Mouse (Mus musculus) forebrain, embryonic 13.5 days (tissue): ENCODE measurements around the gene Ptpn22. TPM values are rescaled to one million over a fixed set of nuclear protein-coding genes. Genes with fewer than 3 reads are reported as not detected.

Source experiments
- ATAC-seq: fragments of 200-750 bp; cut with Nextera tagmentation; 2 replicates; pipeline ENCODE4 v1.8.0; 2017
- H3K27ac ChIP-seq: fragments of 300-500 bp; sonication (generic); 2 replicates; pipeline ENCODE4 v1.5.1; 2015; ENCODE audit warnings: inconsistent platforms, mild to moderate bottlenecking, moderate library complexity
- H3K27me3 ChIP-seq: fragments of 300-500 bp; sonication (generic); 2 replicates; pipeline ENCODE4 v1.6.1; 2015; ENCODE audit warnings: mild to moderate bottlenecking, inconsistent platforms
- H3K36me3 ChIP-seq: fragments of 300-500 bp; sonication (generic); 2 replicates; pipeline ENCODE4 v1.6.1; 2015; ENCODE audit warnings: mild to moderate bottlenecking, inconsistent platforms; ENCODE audit not compliant: poor library complexity, severe bottlenecking
- H3K4me1 ChIP-seq: fragments of 300-500 bp; sonication (generic); 2 replicates; pipeline ENCODE4 v1.6.1; 2015; ENCODE audit warnings: inconsistent platforms
- H3K4me2 ChIP-seq: fragments of 300-500 bp; sonication (generic); 2 replicates; pipeline ENCODE4 v1.6.1; 2015; ENCODE audit warnings: inconsistent platforms, mild to moderate bottlenecking, moderate library complexity
- H3K4me3 ChIP-seq: fragments of 300-500 bp; sonication (generic); 2 replicates; pipeline ENCODE4 v1.5.1; 2015; ENCODE audit warnings: mild to moderate bottlenecking, inconsistent platforms
- H3K9ac ChIP-seq: fragments of 300-500 bp; sonication (generic); 2 replicates; pipeline ENCODE4 v1.6.1; 2015; ENCODE audit warnings: mild to moderate bottlenecking, inconsistent platforms
- H3K9me3 ChIP-seq: fragments of 300-500 bp; sonication (generic); replicated peaks from 2 replicates; pipeline ENCODE4 v1.6.1; 2016; ENCODE audit warnings: inconsistent platforms
- WGBS: fragments of 180-500 bp; shearing (Covaris S2); methylation state at CpG from one replicate; pipeline ENCODE4 v1.1.7; 2015; 5-methylcytosine and 5-hydroxymethylcytosine counted together
- polyA plus RNA-seq: library from polyadenylated mRNA; unstranded; fragments of >200 nt; fragmentation: Nextera tagmentation; extraction: Ambion mirVana; gene quantifications from 2 replicates; pipeline ENCODE4 v1.2.1, GENCODE M21; 2015

Gene Ptpn22
- polyA plus RNA-seq, 1 experiment from 2014 or later = 0.14 TPM

- H3K4me1 ChIP-seq = peaks cover 20% of the 10 kb centered on the region
- H3K4me3 ChIP-seq = peak overlapping the region; percentile 99
- H3K9me3 ChIP-seq = no peaks in the 10 kb centered on the region
- H3K9ac ChIP-seq = peak overlapping the region; percentile 62
- H3K27ac ChIP-seq = peak overlapping the region; percentile 91
- 5% methylated on average over 11 of the region's 11 CpGs for WGBS
- peak; percentile 19 for ATAC-seq
- H3K36me3 ChIP-seq = no peaks in the 10 kb centered on the region
- H3K27me3 ChIP-seq = no peaks in the 10 kb centered on the region
- peak overlapping the region; percentile 77 for H3K4me2 ChIP-seq
Measured at GRCm38 (mm10) chr3:103913451-103913961, 53.9 kb downstream of the Ptpn22 start.

- peak within 1 kb of the TSS; percentile 77 for H3K4me2 ChIP-seq
- WGBS = under 1% methylated on average over 45 of the region's 55 CpGs
- H3K27ac ChIP-seq = peak within 1 kb of the TSS; percentile 91
- peak; percentile 100 for ATAC-seq
- H3K9me3 ChIP-seq = no peaks in the 10 kb centered on the region
- peak within 1 kb of the TSS; percentile 99 for H3K4me3 ChIP-seq
- H3K9ac ChIP-seq = peak within 1 kb of the TSS; percentile 95
- peaks cover 20% of the 10 kb centered on the region for H3K4me1 ChIP-seq
- no peaks in the 10 kb centered on the region for H3K36me3 ChIP-seq
- H3K27me3 ChIP-seq = no peaks in the 10 kb centered on the region
Measured at GRCm38 (mm10) chr3:103914010-103914669, 54.5 kb downstream of the Ptpn22 start, which contains the start of gene Rsbn1. Rsbn1 (plus strand) TSS chr3:103914120.

- peaks cover 23% of the 10 kb centered on the region for H3K4me1 ChIP-seq
- H3K9ac ChIP-seq = peak overlapping the region; percentile 95
- peak overlapping the region; percentile 77 for H3K4me2 ChIP-seq
- H3K9me3 ChIP-seq = no peaks in the 10 kb centered on the region
- peak overlapping the region; percentile 91 for H3K27ac ChIP-seq
- under 1% methylated on average over 60 of the region's 60 CpGs for WGBS
- peak overlapping the region; percentile 99 for H3K4me3 ChIP-seq
- peak; percentile 48 for ATAC-seq
- H3K27me3 ChIP-seq = no peaks in the 10 kb centered on the region
- H3K36me3 ChIP-seq = no peaks in the 10 kb centered on the region
Measured at GRCm38 (mm10) chr3:103914732-103915508, 55.3 kb downstream of the Ptpn22 start.

- ATAC-seq = no peak
- 0 out of 2 replicates have a peak overlapping the region, but pooled peaks have one; percentile 91 for H3K27ac ChIP-seq
Measured at GRCm38 (mm10) chr3:103915509-103915896, 55.9 kb downstream of the Ptpn22 start.

GRCm38 (mm10) chr3:103916205-103916838 lies 56.7 kb downstream of the Ptpn22 start:
- 54% methylated on average over 5 of the region's 5 CpGs for WGBS
- Histone ChIP-seq H3K9ac (peak overlapping the region; percentile 55), H3K27me3 (no peaks in the 10 kb centered on the region), H3K4me2 (peak overlapping the region; percentile 77), H3K4me1 (peaks cover 26% of the 10 kb centered on the region), H3K36me3 (no peaks in the 10 kb centered on the region), H3K4me3 (peak overlapping the region; percentile 99), H3K27ac (no peak overlapping the region), H3K9me3 (no peaks in the 10 kb centered on the region)
- no peak for ATAC-seq

More at GRCm38 (mm10) chr3:103915509-103915896, 55.9 kb downstream of the Ptpn22 start:
- peak overlapping the region; percentile 95 for H3K9ac ChIP-seq
- WGBS = 7% methylated on average over 7 of the region's 7 CpGs
- no peaks in the 10 kb centered on the region for H3K27me3 ChIP-seq
- peaks cover 26% of the 10 kb centered on the region for H3K4me1 ChIP-seq
- H3K4me2 ChIP-seq = peak overlapping the region; percentile 77
- H3K9me3 ChIP-seq = no peaks in the 10 kb centered on the region
- peak overlapping the region; percentile 99 for H3K4me3 ChIP-seq
- H3K36me3 ChIP-seq = no peaks in the 10 kb centered on the region

- H3K9ac ChIP-seq = peak overlapping the region; percentile 55; the same call in 1 of the 2 replicates
- no peaks in the 10 kb centered on the region for H3K27me3 ChIP-seq
- no peak overlapping the region for H3K27ac ChIP-seq
- peak overlapping the region; percentile 99 for H3K4me3 ChIP-seq
- no peaks in the 10 kb centered on the region for H3K9me3 ChIP-seq
- H3K4me2 ChIP-seq = peak overlapping the region; percentile 77
- ATAC-seq = no peak
- H3K4me1 ChIP-seq = peaks cover 29% of the 10 kb centered on the region
- WGBS = 72% methylated on average over 3 of the region's 3 CpGs
- H3K36me3 ChIP-seq = no peaks in the 10 kb centered on the region
Measured at GRCm38 (mm10) chr3:103916839-103917237, 57.2 kb downstream of the Ptpn22 start.

GRCm38 (mm10) chr3:103920094-103920493 lies 60.5 kb downstream of the Ptpn22 start:
- WGBS = 100% methylated on average over 1 of the region's 1 CpGs
- no peak for ATAC-seq
- peaks cover 44% of the 10 kb centered on the region for H3K4me1 ChIP-seq

GRCm38 (mm10) chr3:103925302-103925701 lies 65.7 kb downstream of the Ptpn22 start:
- no peaks in the 10 kb centered on the region for H3K9me3 ChIP-seq
- H3K27me3 ChIP-seq = no peaks in the 10 kb centered on the region
- no peak overlapping the region for H3K4me3 ChIP-seq
- H3K4me2 ChIP-seq = no peak overlapping the region
- H3K9ac ChIP-seq = no peak overlapping the region
- H3K36me3 ChIP-seq = peaks cover 6% of the 10 kb centered on the region; the same call in 1 of the 2 replicates
- 53% methylated on average over 3 of the region's 3 CpGs for WGBS
- no peak overlapping the region for H3K27ac ChIP-seq
- H3K4me1 ChIP-seq = peaks cover 25% of the 10 kb centered on the region
- ATAC-seq = no peak

More at GRCm38 (mm10) chr3:103920094-103920493, 60.5 kb downstream of the Ptpn22 start:
- no peaks in the 10 kb centered on the region for H3K9me3 ChIP-seq
- no peak overlapping the region for H3K4me3 ChIP-seq
- no peak overlapping the region for H3K27ac ChIP-seq
- H3K9ac ChIP-seq = no peak overlapping the region
- no peaks in the 10 kb centered on the region for H3K27me3 ChIP-seq
- no peaks in the 10 kb centered on the region for H3K36me3 ChIP-seq
- no peak overlapping the region for H3K4me2 ChIP-seq

- WGBS = 22% methylated on average over 6 of the region's 6 CpGs
- Histone ChIP-seq H3K36me3 (peaks cover 21% of the 10 kb centered on the region), H3K4me2 (no peak overlapping the region; the same call in 1 of the 2 replicates), H3K27ac (0 out of 2 replicates have a peak overlapping the region, but pooled peaks have one; percentile 44), H3K4me3 (no peak overlapping the region), H3K4me1 (peaks cover 19% of the 10 kb centered on the region), H3K27me3 (no peaks in the 10 kb centered on the region), H3K9ac (no peak overlapping the region), H3K9me3 (no peaks in the 10 kb centered on the region)
- no peak for ATAC-seq
Measured at GRCm38 (mm10) chr3:103927511-103927910, 67.9 kb downstream of the Ptpn22 start.

GRCm38 (mm10) chr3:103944794-103945562 lies 85.4 kb downstream of the Ptpn22 start:
- no peaks in the 10 kb centered on the region for H3K36me3 ChIP-seq
- H3K4me2 ChIP-seq = no peak overlapping the region
- peaks cover 19% of the 10 kb centered on the region for H3K4me1 ChIP-seq
- H3K9ac ChIP-seq = no peak overlapping the region
- H3K27me3 ChIP-seq = no peaks in the 10 kb centered on the region
- peak; percentile 93 for ATAC-seq
- WGBS = 38% methylated on average over 1 of the region's 1 CpGs
- H3K27ac ChIP-seq = peak overlapping the region; percentile 63; the same call in 1 of the 2 replicates
- no peaks in the 10 kb centered on the region for H3K9me3 ChIP-seq
- H3K4me3 ChIP-seq = no peak overlapping the region

- H3K4me3 ChIP-seq = no peak overlapping the region
- H3K27me3 ChIP-seq = no peaks in the 10 kb centered on the region
- WGBS = 91% methylated on average over 7 of the region's 7 CpGs
- H3K9ac ChIP-seq = no peak overlapping the region
- no peaks in the 10 kb centered on the region for H3K9me3 ChIP-seq
- no peak overlapping the region for H3K4me2 ChIP-seq
- no peak overlapping the region for H3K27ac ChIP-seq
- no peak for ATAC-seq
- H3K4me1 ChIP-seq = peaks cover 19% of the 10 kb centered on the region
- no peaks in the 10 kb centered on the region for H3K36me3 ChIP-seq
Measured at GRCm38 (mm10) chr3:103948666-103949065, 89.1 kb downstream of the Ptpn22 start.
